Mouse (Mus musculus): ENCODE results near the gene Hip1r.

The Hip1r gene

GRCm38 (mm10) chr5:123974616-123975111 is 1.2 kb downstream of the Hip1r start:
- DNase-seq = no peak

GRCm38 (mm10) chr5:123975668-123976180 is 2.3 kb downstream of the Hip1r start:
- DNase-seq = no peak

- no peak for DNase-seq
These were observed 3.8 kb downstream of the Hip1r start for GRCm38 (mm10) chr5:123977231-123977630.

- DNase-seq = no peak
These were observed 4.7 kb downstream of the Hip1r start for GRCm38 (mm10) chr5:123978131-123978530.

- no peak for DNase-seq
These were observed 6.0 kb downstream of the Hip1r start for GRCm38 (mm10) chr5:123979221-123979979.

GRCm38 (mm10) chr5:123979980-123980369 is 6.5 kb downstream of the Hip1r start:
- no peak for DNase-seq

- DNase-seq = no peak
These were observed 7.3 kb downstream of the Hip1r start for GRCm38 (mm10) chr5:123980521-123981249.

- no peak for DNase-seq
These were observed 7.8 kb downstream of the Hip1r start for GRCm38 (mm10) chr5:123981250-123981554.

GRCm38 (mm10) chr5:123982838-123983237 is 9.4 kb downstream of the Hip1r start:
- no peak for DNase-seq

- no peak for DNase-seq
These were observed 12.0 kb downstream of the Hip1r start for GRCm38 (mm10) chr5:123985434-123985833.

GRCm38 (mm10) chr5:123986925-123987324 is 13.5 kb downstream of the Hip1r start:
- no peak for DNase-seq

GRCm38 (mm10) chr5:123987511-123987910 is 14.1 kb downstream of the Hip1r start:
- no peak for DNase-seq

GRCm38 (mm10) chr5:123989941-123990885 is 16.8 kb downstream of the Hip1r start:
- DNase-seq = no peak

- no peak for DNase-seq
These were observed 17.9 kb downstream of the Hip1r start for GRCm38 (mm10) chr5:123991321-123991720.

GRCm38 (mm10) chr5:123992193-123992637 is 18.8 kb downstream of the Hip1r start:
- DNase-seq = no peak

- DNase-seq = peak; percentile 87
These were observed 19.4 kb downstream of the Hip1r start for GRCm38 (mm10) chr5:123992794-123993193.

GRCm38 (mm10) chr5:123993263-123994036 is 20.0 kb downstream of the Hip1r start:
- DNase-seq = peak; percentile 69

GRCm38 (mm10) chr5:123994468-123994867 is 21.0 kb downstream of the Hip1r start:
- no peak for DNase-seq

GRCm38 (mm10) chr5:123995388-123995787 is 22.0 kb downstream of the Hip1r start:
- DNase-seq = no peak

- peak; percentile 60 for DNase-seq
These were observed 22.8 kb downstream of the Hip1r start for GRCm38 (mm10) chr5:123996194-123996593.

- no peak for DNase-seq
These were observed 23.3 kb downstream of the Hip1r start for GRCm38 (mm10) chr5:123996695-123997094.

- no peak for DNase-seq
These were observed 23.9 kb downstream of the Hip1r start for GRCm38 (mm10) chr5:123997211-123997751.

All from right cerebral cortex, postnatal 14 days (tissue).